Mouse (Mus musculus) skeletal muscle tissue, adult 2 months (tissue): ENCODE measurements around the gene Psma5.
A peak's percentile ranks its signal among the peaks of the same experiment; 100 is the strongest.

Source experiments
- DNase-seq: peaks from one replicate; pipeline ENCODE4 v3.0.0-alpha.2; 2012; ENCODE audit warnings: low read depth, low spot score

Psma5 gene

DNA sequence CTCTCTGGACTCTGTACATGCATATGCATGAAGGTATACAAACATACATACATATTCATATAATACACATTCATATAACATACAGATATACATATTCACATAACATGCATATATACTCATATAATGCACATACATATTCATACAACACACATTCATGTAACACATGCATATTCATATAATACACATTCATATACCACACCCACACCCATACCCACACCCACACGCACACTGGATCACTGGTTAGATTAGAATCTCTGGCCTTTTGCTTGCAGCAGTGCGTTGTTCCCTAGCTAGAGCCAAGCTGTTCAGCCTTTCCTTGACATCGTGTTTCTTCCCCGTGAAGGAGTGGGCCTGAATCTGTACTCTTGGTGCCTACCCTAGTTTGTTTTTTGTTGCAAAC lies 48.0 kb downstream of the Psma5 start:
- no peak for DNase-seq

DNA sequence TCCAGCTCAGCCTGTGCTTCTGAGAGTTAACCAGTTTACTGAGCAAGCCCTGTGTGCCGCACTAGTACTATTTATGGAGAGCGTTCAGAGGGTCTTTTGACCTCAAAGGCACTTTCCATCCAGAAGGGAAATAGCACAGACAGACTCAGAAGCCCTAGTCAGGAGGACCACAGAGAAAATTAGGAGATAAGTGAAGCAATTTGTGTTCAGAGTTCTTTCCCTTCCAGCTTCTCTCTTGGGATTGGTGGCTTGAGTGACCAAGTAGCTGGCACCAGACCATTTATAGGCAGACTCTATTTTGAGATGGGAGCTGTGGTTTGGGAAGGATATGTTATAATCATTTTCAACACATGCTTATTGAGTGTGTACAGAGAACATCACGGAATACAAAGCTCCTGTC lies 49.7 kb downstream of the Psma5 start:
- no peak for DNase-seq

DNA sequence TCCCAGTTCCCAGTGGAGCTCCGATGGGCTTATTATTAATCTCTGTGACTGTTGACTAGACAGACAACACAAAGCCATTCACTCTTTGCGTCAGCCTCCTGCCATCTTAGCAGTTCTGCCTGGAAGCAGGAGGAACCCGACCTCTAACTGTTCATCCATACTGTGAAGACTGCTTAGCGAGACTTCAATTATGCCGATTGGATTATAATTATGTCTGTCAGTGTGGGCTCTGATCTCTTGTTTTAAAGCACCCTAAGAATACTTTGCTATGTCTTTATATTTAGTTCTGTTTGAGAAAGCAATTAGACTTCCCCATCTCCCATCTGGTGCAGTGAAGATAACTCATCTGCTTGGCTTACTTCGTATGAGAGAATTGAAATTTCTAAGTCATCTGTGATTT lies 50.8 kb downstream of the Psma5 start:
- no peak for DNase-seq

DNA sequence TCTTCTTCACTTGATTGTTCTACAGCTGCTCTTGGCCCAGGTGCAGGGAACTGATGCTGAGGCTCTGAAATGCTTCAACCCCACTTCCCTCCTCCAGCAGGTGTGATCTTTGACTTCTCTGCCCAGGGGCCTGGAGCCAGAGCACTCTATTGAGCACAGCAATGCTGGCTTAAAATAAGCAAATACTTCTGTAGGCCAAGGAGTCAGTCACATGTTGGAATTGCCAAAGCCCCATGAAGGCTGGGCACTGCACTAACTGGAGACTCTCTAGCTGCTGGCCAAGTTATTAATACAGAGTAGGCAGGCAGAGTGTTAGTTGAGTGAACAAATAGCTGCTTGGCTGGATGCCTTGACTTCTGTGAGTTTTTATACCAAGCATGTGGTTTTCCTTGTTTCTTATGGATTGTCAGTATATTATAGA lies 54.2 kb downstream of the Psma5 start:
- DNase-seq: peak; percentile 81

DNA sequence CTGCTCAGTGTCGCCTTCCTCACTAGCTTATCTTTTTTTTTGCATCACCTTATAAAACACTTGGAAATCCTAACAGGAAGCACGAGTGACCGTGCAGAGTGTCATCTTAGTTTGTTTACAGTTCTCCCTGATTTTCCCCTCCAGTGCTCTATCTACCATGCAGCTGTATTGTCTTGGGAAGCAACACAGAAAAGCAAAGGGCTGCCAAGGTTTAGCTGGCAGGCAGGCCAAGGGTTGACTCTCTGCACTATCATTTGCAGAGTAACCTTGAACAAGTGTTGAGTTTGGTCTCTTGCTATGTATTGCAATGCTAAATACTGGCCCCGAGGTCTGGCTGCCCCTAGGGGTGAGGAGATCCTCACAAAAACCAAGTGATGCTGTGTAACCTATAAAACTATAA lies 55.0 kb downstream of the Psma5 start:
- no peak for DNase-seq

DNA sequence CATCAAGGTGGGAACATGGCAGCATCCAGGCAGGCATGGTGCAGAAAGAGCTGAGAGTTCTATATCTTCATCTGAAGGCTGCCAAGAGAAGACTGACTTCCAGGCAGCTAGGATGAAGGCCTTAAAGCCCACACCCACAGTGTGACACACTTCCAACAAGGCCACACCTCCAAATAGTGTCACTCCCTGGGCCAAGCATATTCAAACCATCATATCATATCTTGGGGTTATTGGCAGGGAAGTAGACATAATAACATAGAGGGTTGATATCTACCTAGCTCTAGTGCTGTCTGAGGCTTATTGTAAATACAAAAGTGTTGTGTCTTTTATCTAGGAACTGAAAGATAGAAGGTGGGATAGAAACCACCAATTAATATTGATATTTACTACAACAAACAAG lies 55.7 kb downstream of the Psma5 start:
- no peak for DNase-seq

DNA sequence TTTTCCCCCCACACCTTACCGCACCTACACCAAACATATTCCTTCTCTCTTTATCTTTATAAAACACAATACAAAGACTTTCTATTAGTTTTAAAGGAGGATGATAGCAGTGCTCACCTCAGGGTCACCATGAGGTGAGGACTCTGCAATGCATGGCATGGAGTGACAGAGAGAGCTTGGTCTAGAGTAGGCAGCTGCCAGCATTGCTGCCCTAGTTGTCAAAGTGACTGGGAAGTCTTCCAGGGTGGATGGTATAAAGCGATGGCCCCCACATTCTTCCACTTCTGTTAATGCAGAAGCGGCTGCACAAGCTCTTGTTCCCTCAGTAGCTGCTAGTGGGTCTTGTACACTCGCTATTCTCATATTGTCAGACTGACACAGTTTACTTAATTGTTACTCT lies 56.4 kb downstream of the Psma5 start:
- no peak for DNase-seq

DNA sequence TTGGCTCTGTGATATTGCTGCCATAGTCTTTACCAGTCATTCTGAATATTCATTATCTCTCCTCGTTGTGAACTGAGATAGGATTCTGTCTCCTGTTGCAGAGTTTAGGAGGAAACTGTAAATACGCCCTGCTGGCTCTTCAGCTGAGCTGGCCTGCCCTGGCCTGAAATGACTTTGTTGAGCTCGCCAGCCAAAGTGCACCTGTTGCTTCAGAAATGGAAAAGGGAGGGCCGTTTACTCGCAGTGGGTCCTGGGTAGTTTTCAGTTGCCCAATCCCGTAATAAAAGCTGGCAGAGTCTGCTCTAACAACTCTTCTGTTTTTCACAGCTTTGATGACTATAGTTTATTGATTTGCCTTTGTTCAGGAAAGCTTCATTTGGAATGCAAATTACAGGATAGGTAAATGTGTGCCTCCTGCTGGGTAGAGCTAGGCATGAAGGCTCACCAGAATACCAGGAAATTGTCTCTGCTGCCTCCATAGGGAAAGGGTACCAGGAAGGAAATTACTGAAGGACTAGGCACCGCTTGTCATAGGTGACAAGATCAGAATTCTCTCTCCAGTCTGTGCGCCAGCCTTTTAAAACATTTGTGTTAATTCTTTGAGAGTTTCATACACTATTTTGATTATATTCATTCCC lies 57.4 kb downstream of the Psma5 start:
- DNase-seq: peak; percentile 79

DNA sequence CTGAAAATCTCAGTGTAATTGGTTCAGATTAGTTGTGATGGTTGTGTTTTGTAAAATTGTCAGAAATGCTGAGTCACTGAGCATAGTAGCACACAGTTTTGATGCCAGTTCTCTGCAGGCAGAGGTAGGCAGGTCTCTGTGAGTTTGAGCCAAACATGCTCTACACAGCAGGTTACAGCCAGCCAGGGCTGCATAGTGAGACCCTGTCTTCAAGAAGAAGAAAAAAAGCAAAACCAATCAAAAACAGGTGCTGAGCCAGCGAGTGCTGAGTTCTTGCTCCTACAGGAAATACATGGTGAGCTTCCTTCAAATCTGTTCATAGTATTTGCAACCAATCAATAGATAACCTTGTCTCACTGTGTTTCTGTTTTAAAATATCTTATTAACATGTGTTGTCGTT lies 61.8 kb downstream of the Psma5 start:
- DNase-seq: no peak

DNA sequence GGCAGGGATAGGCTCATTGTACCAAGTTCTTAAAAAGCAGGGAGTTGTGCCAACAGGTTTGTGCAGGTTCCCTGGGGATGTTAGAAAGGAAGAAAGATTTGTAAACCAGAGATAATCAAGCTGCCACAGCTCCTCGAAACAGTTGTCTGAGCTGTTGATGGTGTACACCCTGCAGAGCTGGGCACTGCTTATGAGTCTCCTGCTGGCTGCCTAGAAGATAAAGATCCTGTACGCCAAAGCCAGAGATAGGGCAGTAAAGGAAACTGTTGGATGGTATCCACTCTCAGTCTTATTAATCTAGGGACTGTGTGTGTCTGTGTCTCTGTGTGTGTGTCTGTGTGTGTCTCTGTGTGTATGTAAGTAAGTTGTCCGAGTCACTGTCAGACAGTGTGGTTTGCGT lies 64.9 kb downstream of the Psma5 start:
- no peak for DNase-seq

DNA sequence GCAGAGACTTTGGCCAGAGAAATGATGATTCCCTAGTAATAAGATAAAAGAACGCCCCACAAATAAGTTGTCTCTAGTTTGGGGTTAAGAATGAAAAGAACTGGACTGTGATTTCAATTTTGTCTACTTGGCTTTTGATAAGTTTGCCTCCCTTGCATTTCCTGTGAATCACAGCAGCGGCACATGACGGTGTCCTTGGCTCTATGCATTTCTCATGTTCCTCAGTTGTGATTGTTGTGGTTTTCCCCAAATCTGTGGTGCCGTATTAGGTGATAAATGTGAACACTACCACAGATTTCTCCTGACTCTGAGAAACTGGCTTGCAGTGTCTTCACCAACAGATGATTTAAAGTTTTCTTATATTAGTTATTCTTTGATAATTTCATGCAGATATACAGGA lies 65.4 kb downstream of the Psma5 start:
- DNase-seq: no peak

DNA sequence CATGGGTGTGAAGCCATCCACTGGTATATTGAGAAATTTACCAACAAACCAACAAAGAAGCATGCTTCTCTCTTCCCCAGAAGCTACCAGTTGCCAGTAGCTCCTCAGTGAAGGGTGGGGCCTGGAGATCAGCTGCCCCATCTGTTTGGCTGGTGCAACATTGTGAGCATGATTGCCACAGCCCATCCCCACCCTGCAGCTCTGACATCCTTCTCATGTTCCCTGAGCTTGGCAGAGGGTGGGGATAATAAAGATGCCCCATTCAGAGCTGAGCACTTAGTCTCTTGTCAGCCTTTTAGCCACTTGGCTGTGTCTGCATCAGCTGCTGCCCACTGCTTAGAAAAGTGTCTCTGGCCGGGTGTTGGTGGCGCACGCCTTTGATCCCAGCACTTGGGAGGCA lies 66.2 kb downstream of the Psma5 start:
- DNase-seq: peak; percentile 91

DNA sequence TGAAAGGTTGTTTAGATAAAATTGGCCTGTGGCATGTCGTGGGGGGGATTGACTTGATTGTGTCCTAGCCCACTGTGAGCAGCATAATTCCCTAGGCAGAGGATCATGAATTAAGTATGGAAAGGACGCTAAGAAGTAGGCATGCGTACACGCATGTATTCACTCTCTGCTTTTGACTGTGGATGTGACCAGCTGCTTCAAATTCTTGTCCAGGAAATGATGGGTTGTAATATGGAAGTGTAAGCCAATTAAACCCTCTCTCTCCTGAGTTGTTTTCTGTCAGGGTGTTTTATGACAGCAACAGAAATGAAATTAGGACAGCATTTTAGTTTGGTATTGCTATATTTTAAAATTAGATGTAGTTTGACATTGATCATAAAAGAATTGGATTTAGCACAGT lies 68.1 kb downstream of the Psma5 start:
- no peak for DNase-seq

DNA sequence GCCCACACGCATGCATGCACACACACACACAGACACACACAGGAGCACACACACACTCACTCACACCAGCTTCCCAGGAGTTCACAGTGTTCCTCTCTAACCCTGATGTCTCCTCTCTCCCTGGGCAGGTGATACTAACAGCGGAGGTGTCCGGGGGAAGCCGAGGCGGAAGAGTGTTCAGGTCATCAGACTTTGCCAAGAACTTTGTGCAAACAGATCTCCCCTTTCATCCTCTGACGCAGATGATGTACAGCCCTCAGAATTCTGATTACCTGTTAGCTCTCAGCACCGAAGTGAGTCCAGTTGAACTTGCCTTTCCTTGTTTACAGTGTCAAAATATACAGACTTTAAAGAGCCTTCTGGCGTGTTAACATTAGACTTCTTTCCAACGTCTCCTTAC lies 68.8 kb downstream of the Psma5 start:
- peak; percentile 59 for DNase-seq

DNA sequence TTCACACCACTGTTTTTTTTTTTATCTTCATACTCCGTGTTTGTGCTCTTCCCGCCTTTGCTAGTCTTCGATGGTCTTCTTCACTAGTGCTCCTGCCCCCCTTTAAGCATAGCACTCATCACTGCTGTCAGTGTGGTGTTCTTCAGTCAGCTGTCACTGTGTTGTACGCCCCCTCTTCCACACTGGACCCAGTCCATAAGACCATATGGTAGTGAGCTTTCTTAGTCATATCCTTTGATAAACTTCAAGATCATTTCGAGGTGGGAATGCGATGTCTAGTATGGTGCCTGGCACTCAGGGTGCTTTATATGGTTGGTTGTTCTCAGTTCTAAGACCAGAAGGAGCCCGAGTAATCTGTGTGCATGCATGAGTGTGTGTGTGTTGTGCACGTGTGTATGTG lies 70.5 kb downstream of the Psma5 start:
- no peak for DNase-seq

DNA sequence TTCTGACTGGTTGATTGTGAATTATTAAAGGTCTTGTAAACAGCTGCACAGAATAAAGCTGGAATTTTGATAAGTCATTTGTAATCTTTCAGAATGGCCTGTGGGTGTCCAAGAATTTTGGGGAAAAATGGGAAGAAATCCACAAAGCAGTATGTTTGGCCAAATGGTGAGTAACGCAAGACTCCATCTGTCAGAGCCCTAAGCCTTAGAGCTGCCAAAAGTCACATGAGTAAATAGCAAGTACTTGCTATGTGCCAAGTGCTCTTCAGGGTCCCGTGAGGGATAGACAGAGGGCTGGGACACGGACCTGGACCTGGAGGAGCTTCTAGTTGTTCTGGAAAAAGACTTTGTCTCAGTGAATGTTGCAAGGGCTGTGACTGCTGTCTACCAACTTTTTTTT lies 71.2 kb downstream of the Psma5 start:
- DNase-seq: peak; percentile 79

DNA sequence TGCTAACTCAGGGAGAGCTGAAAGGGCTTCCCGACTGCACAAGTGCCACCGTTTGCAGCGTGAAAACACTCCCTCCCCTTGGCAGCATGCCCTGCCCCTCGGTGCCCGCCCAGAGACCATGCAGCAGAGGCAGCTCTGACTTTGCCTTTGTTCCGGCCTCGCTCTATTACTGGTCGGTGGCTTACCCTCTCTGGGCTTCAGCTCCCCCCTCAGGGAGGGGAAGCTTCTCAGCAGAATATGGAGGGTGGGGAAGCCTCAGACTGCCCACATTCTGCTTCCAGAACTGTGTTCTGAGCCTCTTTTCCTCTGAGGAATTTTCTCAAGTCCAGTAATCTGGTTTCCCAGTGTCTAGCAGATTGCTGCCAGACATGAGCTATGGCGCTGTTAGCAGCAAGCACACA lies 71.7 kb downstream of the Psma5 start:
- DNase-seq: peak; percentile 47
